Mouse (Mus musculus): Measurements from ENCODE around the gene Btbd35f22. TPM values are rescaled to one million over a fixed set of nuclear protein-coding genes. Genes with fewer than 3 reads are reported as not detected.

The Btbd35f22 gene
- polyA plus RNA-seq (2021; fragmentation: Nextera tagmentation) = not detected in 2 replicates
- long read RNA-seq, experiment 1 = 0 reads
- long read RNA-seq, experiment 2 = 0 reads

GRCm38 (mm10) chrX:32047529-32047928 is at the start of gene Btbd35f22:
Gene Btbd35f22 (plus strand): TSS chrX:32047829.

Other genes starting within 250 kb of the Btbd35f22 start
- not detected in 2 replicates for gene Gm21637, start 85.8 kb upstream of the Btbd35f22 start, polyA plus RNA-seq (2021; fragmentation: Nextera tagmentation)
- gene Btbd35f2, start 230.6 kb downstream of the Btbd35f22 start, polyA plus RNA-seq (2021; fragmentation: Nextera tagmentation) = not detected in 2 replicates